Mouse (Mus musculus): Measurements from ENCODE around the gene Pdzrn3. TPM values are rescaled to one million over a fixed set of nuclear protein-coding genes. Genes with fewer than 3 reads are reported as not detected.

Gene Pdzrn3
- polyA plus RNA-seq, 1 experiment from 2014 or later: 6.3 TPM

DNA sequence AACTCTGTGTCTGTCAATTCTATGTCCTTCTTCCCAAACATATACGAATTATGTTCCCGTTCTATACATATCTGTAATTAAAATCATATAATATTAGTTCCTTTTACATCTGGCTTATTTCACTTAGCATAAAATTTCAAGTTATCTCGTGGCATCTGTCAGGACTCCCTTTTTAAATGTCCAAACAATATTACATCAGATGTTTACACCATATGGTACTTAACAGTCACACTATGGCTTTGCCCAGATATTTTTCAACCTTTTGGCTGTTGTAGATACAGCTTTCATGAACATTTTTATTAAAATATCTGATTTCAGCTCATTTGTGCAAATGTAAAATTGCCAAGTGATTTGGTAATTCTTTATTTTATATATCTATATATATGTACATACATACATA, 242.3 kb downstream of the Pdzrn3 start:
- Histone ChIP-seq H3K27me3 (replicated peaks; ENCODE audit: control insufficient read depth, insufficient read depth, low read length) (peaks cover 7% of the 10 kb centered on the region; the same call in 1 of the 2 replicates), H3K4me2 (ENCODE audit: low read depth, low read length) (no peak overlapping the region), H3K4me1 (ENCODE audit: control insufficient read depth, insufficient read depth, low read length) (no peaks in the 10 kb centered on the region), H3K36me3 (ENCODE audit: control insufficient read depth, insufficient read depth, low read length) (no peaks in the 10 kb centered on the region), H3K9me3 (ENCODE audit: control insufficient read depth, low read length) (no peaks in the 10 kb centered on the region), H3K9ac (ENCODE audit: low read depth, low read length) (no peak overlapping the region), H3K4me3 (ENCODE audit: low read length) (no peak overlapping the region), H3K27ac (ENCODE audit: low read length) (no peak overlapping the region)
- WGBS: 78% methylated on average over 3 of the region's 3 CpGs
- ATAC-seq: no peak

DNA sequence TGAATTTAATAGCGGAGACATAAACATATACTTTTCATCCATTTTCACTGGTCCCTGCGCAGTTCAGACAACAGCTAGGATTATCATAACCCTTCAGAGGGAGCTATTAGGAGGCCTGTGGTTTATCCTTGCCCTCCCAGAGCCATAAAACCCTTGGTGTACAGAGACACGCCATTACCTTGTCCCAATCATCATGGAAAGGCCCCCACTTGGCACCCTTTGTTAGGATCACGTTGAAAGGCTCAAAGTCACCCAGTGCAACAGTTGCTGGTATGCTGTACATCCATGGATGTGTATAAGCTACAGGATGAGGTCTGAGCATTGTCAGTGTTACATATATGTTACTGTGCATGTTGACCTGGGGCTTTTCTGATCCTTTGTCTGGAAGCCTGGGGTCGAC, 252.3 kb downstream of the Pdzrn3 start:
- H3K4me2 ChIP-seq (ENCODE audit: low read depth, low read length): no peak overlapping the region
- 32% methylated on average over 5 of the region's 5 CpGs for WGBS

DNA sequence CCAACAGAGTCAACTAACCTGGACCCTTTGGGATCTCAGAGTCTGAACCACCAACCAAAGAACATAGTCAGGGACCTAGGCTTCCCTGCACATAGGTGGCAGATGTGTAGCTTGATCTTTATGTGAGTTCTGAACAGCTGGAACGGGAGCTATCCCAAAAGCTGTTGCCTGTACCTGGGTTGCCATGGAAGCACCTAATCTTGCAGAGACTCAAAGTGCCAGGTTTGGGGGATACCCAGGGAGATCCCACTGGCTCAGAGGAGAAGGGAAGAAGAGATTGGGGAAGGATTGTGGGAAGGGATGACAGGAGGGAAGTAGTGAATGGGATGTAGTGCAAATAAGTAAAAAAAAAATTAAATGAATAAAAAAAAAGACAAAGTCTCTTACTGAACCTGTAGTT, 268.7 kb downstream of the Pdzrn3 start:
- Histone ChIP-seq H3K4me1 (ENCODE audit: control insufficient read depth, insufficient read depth, low read length) (peaks cover 3% of the 10 kb centered on the region; the same call in 1 of the 2 replicates), H3K4me3 (ENCODE audit: low read length) (no peak overlapping the region), H3K36me3 (ENCODE audit: control insufficient read depth, insufficient read depth, low read length) (no peaks in the 10 kb centered on the region), H3K4me2 (ENCODE audit: low read depth, low read length) (no peak overlapping the region), H3K27ac (ENCODE audit: low read length) (no peak overlapping the region), H3K9me3 (ENCODE audit: control insufficient read depth, low read length) (no peaks in the 10 kb centered on the region), H3K9ac (ENCODE audit: low read depth, low read length) (no peak overlapping the region), H3K27me3 (replicated peaks; ENCODE audit: control insufficient read depth, insufficient read depth, low read length) (no peaks in the 10 kb centered on the region; the same call in 1 of the 2 replicates)
- no peak for ATAC-seq
- 81% methylated on average over 1 of the region's 1 CpGs for WGBS

More for the DNA sequence above, 252.3 kb downstream of the Pdzrn3 start:
- Histone ChIP-seq H3K4me1 (ENCODE audit: control insufficient read depth, insufficient read depth, low read length) (no peaks in the 10 kb centered on the region), H3K9me3 (ENCODE audit: control insufficient read depth, low read length) (no peaks in the 10 kb centered on the region), H3K27me3 (replicated peaks; ENCODE audit: control insufficient read depth, insufficient read depth, low read length) (peaks cover 6% of the 10 kb centered on the region; the same call in 1 of the 2 replicates), H3K36me3 (ENCODE audit: control insufficient read depth, insufficient read depth, low read length) (no peaks in the 10 kb centered on the region), H3K4me3 (ENCODE audit: low read length) (no peak overlapping the region), H3K9ac (ENCODE audit: low read depth, low read length) (no peak overlapping the region), H3K27ac (ENCODE audit: low read length) (no peak overlapping the region)
- ATAC-seq: no peak

DNA sequence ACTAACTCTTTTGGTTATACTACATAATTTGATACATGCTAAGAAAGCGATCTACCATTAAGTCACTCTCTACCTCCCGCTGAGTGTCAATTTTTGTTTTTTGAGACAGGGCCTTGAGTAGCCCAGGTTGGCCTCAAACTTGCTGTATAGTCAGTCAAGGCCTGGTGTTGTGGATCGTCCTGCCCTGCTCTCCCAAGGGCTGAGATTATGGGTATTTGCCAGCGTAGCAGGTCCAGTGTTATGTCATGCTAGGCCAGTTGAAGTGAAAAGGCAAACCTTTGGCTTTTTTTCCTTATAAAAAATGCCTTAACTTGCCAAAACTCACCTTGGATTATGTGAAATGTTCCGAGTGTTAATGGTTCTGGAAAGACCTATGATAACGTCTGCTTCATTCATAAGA, 274.2 kb downstream of the Pdzrn3 start:
- Histone ChIP-seq H3K27me3 (replicated peaks; ENCODE audit: control insufficient read depth, insufficient read depth, low read length) (no peaks in the 10 kb centered on the region; the same call in 1 of the 2 replicates), H3K4me1 (ENCODE audit: control insufficient read depth, insufficient read depth, low read length) (peaks cover 10% of the 10 kb centered on the region), H3K9ac (ENCODE audit: low read depth, low read length) (no peak overlapping the region), H3K36me3 (ENCODE audit: control insufficient read depth, insufficient read depth, low read length) (no peaks in the 10 kb centered on the region), H3K27ac (ENCODE audit: low read length) (no peak overlapping the region), H3K4me2 (ENCODE audit: low read depth, low read length) (no peak overlapping the region), H3K9me3 (ENCODE audit: control insufficient read depth, low read length) (no peaks in the 10 kb centered on the region), H3K4me3 (ENCODE audit: low read length) (no peak overlapping the region)
- 91% methylated on average over 6 of the region's 6 CpGs for WGBS
- ATAC-seq: no peak

DNA sequence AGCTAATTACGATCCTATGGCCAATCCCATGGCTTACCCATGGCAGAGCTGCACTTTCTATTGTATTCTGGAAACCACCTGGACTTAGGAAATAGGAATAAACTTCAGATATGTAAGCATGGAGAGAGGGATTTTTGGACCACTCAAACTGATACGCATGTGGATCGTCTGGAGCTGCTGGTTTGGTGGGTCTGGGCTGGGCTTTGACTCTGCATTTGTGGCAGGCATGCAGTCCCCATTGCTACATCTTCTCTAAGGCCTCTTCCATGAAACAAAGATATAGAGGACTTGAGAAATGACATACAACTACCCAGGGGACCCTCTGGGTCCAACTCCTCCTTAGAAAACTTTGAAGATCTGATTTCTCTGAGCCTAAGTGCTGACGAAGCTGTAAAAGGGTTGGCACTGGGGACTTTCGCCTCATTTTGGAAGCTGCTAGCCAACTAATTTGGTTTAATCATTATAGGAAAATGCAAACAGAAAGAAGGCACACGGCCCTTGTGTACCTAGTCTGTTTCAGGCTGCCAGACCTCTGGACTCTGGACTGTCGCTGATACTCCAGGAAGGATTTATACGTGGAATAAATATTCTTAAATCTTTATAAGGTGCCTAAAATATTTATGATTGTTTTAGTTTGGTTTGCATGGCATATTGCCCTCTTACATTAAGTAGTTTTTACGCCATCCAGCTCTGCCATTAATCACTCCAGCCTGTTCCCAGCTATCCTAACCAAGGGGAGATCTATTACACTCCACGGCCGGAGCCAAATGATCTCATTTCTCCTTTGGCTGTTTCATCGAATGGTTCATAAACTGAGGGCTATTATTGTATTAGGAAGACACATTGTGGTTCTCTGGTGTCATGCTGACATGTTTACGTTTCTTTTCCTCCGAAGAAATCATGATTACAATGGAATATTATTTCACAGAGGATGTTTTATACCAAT, 275.7 kb downstream of the Pdzrn3 start:
- no peaks in the 10 kb centered on the region for H3K9me3 ChIP-seq (ENCODE audit: control insufficient read depth, low read length)
- WGBS: 33% methylated on average over 14 of the region's 14 CpGs
- peak overlapping the region; percentile 3; the same call in 1 of the 2 replicates for H3K4me2 ChIP-seq (ENCODE audit: low read depth, low read length)
- no peak overlapping the region for H3K4me3 ChIP-seq (ENCODE audit: low read length)
- no peaks in the 10 kb centered on the region for H3K27me3 ChIP-seq (replicated peaks; ENCODE audit: control insufficient read depth, insufficient read depth, low read length)
- no peak overlapping the region for H3K9ac ChIP-seq (ENCODE audit: low read depth, low read length)
- H3K27ac ChIP-seq (ENCODE audit: low read length): no peak overlapping the region
- H3K4me1 ChIP-seq (ENCODE audit: control insufficient read depth, insufficient read depth, low read length): peaks cover 10% of the 10 kb centered on the region
- ATAC-seq: peak; percentile 94
- no peaks in the 10 kb centered on the region for H3K36me3 ChIP-seq (ENCODE audit: control insufficient read depth, insufficient read depth, low read length)
